Mouse (Mus musculus): Measurements from ENCODE around the gene Pigyl. TPM values are rescaled to one million over a fixed set of nuclear protein-coding genes. Genes with fewer than 3 reads are reported as not detected.
A peak's percentile ranks its signal among the peaks of the same experiment; 100 is the strongest.

Gene Pigyl
- 19.5 and 22.5 TPM in 2 replicates for polyA plus RNA-seq (2012; ENCODE audit: insufficient read depth, insufficient read length, missing spikeins)

- Histone ChIP-seq H3K4me3 (ENCODE audit: insufficient read depth, low read length) (peak within 1 kb of the TSS; percentile 90), H3K27ac (ENCODE audit: insufficient read depth, low read depth, low read length) (peak within 1 kb of the TSS; percentile 56; the same call in 1 of the 2 replicates), H3K4me1 (ENCODE audit: control insufficient read depth, insufficient read depth, low read length) (peaks cover 9% of the 10 kb centered on the region)
- TF ChIP-seq POLR2A (IDR thresholded peaks at IDR 0.05; ENCODE audit: borderline replicate concordance, low read depth, low read length), result no peak
- TF ChIP-seq CTCF (IDR thresholded peaks at IDR 0.05; ENCODE audit: low read depth, low read length), result no peak
Observed at GRCm38 (mm10) chr9:22156497-22157245, at the start of gene Pigyl. Gene Pigyl (plus strand): TSS chr9:22156846.

- TF ChIP-seq POLR2A (IDR thresholded peaks at IDR 0.05; ENCODE audit: borderline replicate concordance, low read depth, low read length), result no peak
- TF ChIP-seq CTCF (IDR thresholded peaks at IDR 0.05; ENCODE audit: low read depth, low read length), result no peak
- no peak overlapping the region for H3K27ac ChIP-seq (ENCODE audit: insufficient read depth, low read depth, low read length)
- no peak overlapping the region for H3K4me3 ChIP-seq (ENCODE audit: insufficient read depth, low read length)
- H3K4me1 ChIP-seq (ENCODE audit: control insufficient read depth, insufficient read depth, low read length), result no peaks in the 10 kb centered on the region
Observed at GRCm38 (mm10) chr9:22108194-22108593, 48.5 kb upstream of the Pigyl start.

- Histone ChIP-seq H3K4me1 (ENCODE audit: control insufficient read depth, insufficient read depth, low read length) (peaks cover 22% of the 10 kb centered on the region), H3K27ac (ENCODE audit: insufficient read depth, low read depth, low read length) (no peak overlapping the region), H3K4me3 (ENCODE audit: insufficient read depth, low read length) (no peak overlapping the region)
- TF ChIP-seq CTCF (IDR thresholded peaks at IDR 0.05; ENCODE audit: low read depth, low read length) (no peak), POLR2A (IDR thresholded peaks at IDR 0.05; ENCODE audit: borderline replicate concordance, low read depth, low read length) (no peak)
Observed at GRCm38 (mm10) chr9:22115635-22116034, 41.0 kb upstream of the Pigyl start.

- no peak for TF ChIP-seq POLR2A (IDR thresholded peaks at IDR 0.05; ENCODE audit: borderline replicate concordance, low read depth, low read length)
- TF ChIP-seq CTCF (IDR thresholded peaks at IDR 0.05; ENCODE audit: low read depth, low read length), result no peak
- H3K4me3 ChIP-seq (ENCODE audit: insufficient read depth, low read length), result peak overlapping the region; percentile 75
- H3K27ac ChIP-seq (ENCODE audit: insufficient read depth, low read depth, low read length), result no peak overlapping the region
- H3K4me1 ChIP-seq (ENCODE audit: control insufficient read depth, insufficient read depth, low read length), result peaks cover 22% of the 10 kb centered on the region
Observed at GRCm38 (mm10) chr9:22116086-22116485, 40.6 kb upstream of the Pigyl start.

- Histone ChIP-seq H3K27ac (ENCODE audit: insufficient read depth, low read depth, low read length) (0 out of 2 replicates have a peak within 1 kb of the TSS, but pooled peaks have one; percentile 24), H3K4me3 (ENCODE audit: insufficient read depth, low read length) (peak within 1 kb of the TSS; percentile 75), H3K4me1 (ENCODE audit: control insufficient read depth, insufficient read depth, low read length) (peaks cover 25% of the 10 kb centered on the region)
- TF ChIP-seq POLR2A (IDR thresholded peaks at IDR 0.05; ENCODE audit: borderline replicate concordance, low read depth, low read length), result 0 out of 2 replicates have a peak, but pooled peaks have one; percentile 16
- TF ChIP-seq CTCF (IDR thresholded peaks at IDR 0.05; ENCODE audit: low read depth, low read length), result no peak
Observed at GRCm38 (mm10) chr9:22116740-22117426, 39.8 kb upstream of the Pigyl start, which contains the start of gene Elof1. Gene Elof1 (minus strand): TSS chr9:22117172.

- Histone ChIP-seq H3K27ac (ENCODE audit: insufficient read depth, low read depth, low read length) (no peak overlapping the region), H3K4me1 (ENCODE audit: control insufficient read depth, insufficient read depth, low read length) (peaks cover 35% of the 10 kb centered on the region), H3K4me3 (ENCODE audit: insufficient read depth, low read length) (peak overlapping the region; percentile 75; the same call in 1 of the 2 replicates)
- no peak for TF ChIP-seq POLR2A (IDR thresholded peaks at IDR 0.05; ENCODE audit: borderline replicate concordance, low read depth, low read length)
- no peak for TF ChIP-seq CTCF (IDR thresholded peaks at IDR 0.05; ENCODE audit: low read depth, low read length)
Observed at GRCm38 (mm10) chr9:22117754-22118456, 38.7 kb upstream of the Pigyl start.

- TF ChIP-seq CTCF (IDR thresholded peaks at IDR 0.05; ENCODE audit: low read depth, low read length) (no peak), POLR2A (IDR thresholded peaks at IDR 0.05; ENCODE audit: borderline replicate concordance, low read depth, low read length) (no peak)
- H3K4me3 ChIP-seq (ENCODE audit: insufficient read depth, low read length), result no peak overlapping the region
- H3K4me1 ChIP-seq (ENCODE audit: control insufficient read depth, insufficient read depth, low read length), result peaks cover 39% of the 10 kb centered on the region
- H3K27ac ChIP-seq (ENCODE audit: insufficient read depth, low read depth, low read length), result peak overlapping the region; percentile 92
Observed at GRCm38 (mm10) chr9:22119543-22119942, 37.1 kb upstream of the Pigyl start.

GRCm38 (mm10) chr9:22121545-22121944, 35.1 kb upstream of the Pigyl start:
- peaks cover 46% of the 10 kb centered on the region for H3K4me1 ChIP-seq (ENCODE audit: control insufficient read depth, insufficient read depth, low read length)
- H3K4me3 ChIP-seq (ENCODE audit: insufficient read depth, low read length), result no peak overlapping the region
- TF ChIP-seq POLR2A (IDR thresholded peaks at IDR 0.05; ENCODE audit: borderline replicate concordance, low read depth, low read length) (no peak), CTCF (IDR thresholded peaks at IDR 0.05; ENCODE audit: low read depth, low read length) (no peak)
- H3K27ac ChIP-seq (ENCODE audit: insufficient read depth, low read depth, low read length), result no peak overlapping the region

- TF ChIP-seq CTCF (IDR thresholded peaks at IDR 0.05; ENCODE audit: low read depth, low read length), result no peak
- no peak for TF ChIP-seq POLR2A (IDR thresholded peaks at IDR 0.05; ENCODE audit: borderline replicate concordance, low read depth, low read length)
- peaks cover 46% of the 10 kb centered on the region for H3K4me1 ChIP-seq (ENCODE audit: control insufficient read depth, insufficient read depth, low read length)
- no peak overlapping the region for H3K27ac ChIP-seq (ENCODE audit: insufficient read depth, low read depth, low read length)
- no peak overlapping the region for H3K4me3 ChIP-seq (ENCODE audit: insufficient read depth, low read length)
Observed at GRCm38 (mm10) chr9:22122005-22122404, 34.6 kb upstream of the Pigyl start.
